Mouse (Mus musculus) CH12.LX (cell line): ENCODE measurements around the gene Slit2. TPM values are rescaled to one million over a fixed set of nuclear protein-coding genes. Genes with fewer than 3 reads are reported as not detected.
A peak's percentile ranks its signal among the peaks of the same experiment; 100 is the strongest.

Experiments
- DNase-seq: peaks from one replicate; pipeline ENCODE4 v3.0.0-alpha.2; 2013; ENCODE audit errors: extremely low read depth
- H3K27ac ChIP-seq: 2 replicates; pipeline ENCODE4 v1.5.1; 2012; ENCODE audit warnings: low read depth, mild to moderate bottlenecking, control low read depth, moderate library complexity; ENCODE audit not compliant: insufficient read depth
- H3K27me3 ChIP-seq: replicated peaks from 2 replicates; pipeline ENCODE3; 2012; ENCODE audit warnings: inconsistent platforms
- H3K36me3 ChIP-seq, 2 experiments: replicated peaks in 1 of 2; 2 replicates each; pipeline versions ENCODE3 to v1.6.1; 2012; ENCODE audit warnings: inconsistent platforms in 1 of 2, low read length in 1 of 2, mild to moderate bottlenecking in 1 of 2, mixed read lengths in 1 of 2, moderate library complexity in 1 of 2; ENCODE audit not compliant: control insufficient read depth in 1 of 2, insufficient read depth in 1 of 2
- H3K4me1 ChIP-seq, 2 experiments: 2 replicates each; pipeline ENCODE4 v1.6.1; 2012; ENCODE audit warnings: inconsistent platforms in 1 of 2, moderate library complexity in 1 of 2; ENCODE audit not compliant: insufficient read depth in 2 of 2, control insufficient read depth in 1 of 2
- H3K4me2 ChIP-seq: 2 replicates; pipeline ENCODE4 v1.6.1; 2012; ENCODE audit warnings: low read depth, mild to moderate bottlenecking, control low read depth; ENCODE audit not compliant: poor library complexity, insufficient read depth, severe bottlenecking
- H3K4me3 ChIP-seq, 3 experiments: fragments of 150-350 bp in 1 of 3; sonication (generic) in 1 of 3; replicated peaks in 1 of 3; 2 replicates each; pipeline versions ENCODE3 to v1.5.1; 2011 to 2012; ENCODE audit warnings: low read depth in 2 of 3, low read length in 2 of 3, mild to moderate bottlenecking in 2 of 3, moderate library complexity in 2 of 3, control low read depth in 1 of 3, improper control_type of control experiment in 1 of 3, inconsistent platforms in 1 of 3, mixed read lengths in 1 of 3; ENCODE audit not compliant: poor library complexity in 1 of 3
- H3K79me2 ChIP-seq: replicated peaks from 2 replicates; pipeline ENCODE4 v1.6.1; 2012; ENCODE audit warnings: mild to moderate bottlenecking, moderate library complexity; ENCODE audit not compliant: control insufficient read depth, poor library complexity, insufficient read depth, severe bottlenecking; ENCODE audit errors: extremely low read depth
- H3K9ac ChIP-seq: 2 replicates; pipeline ENCODE4 v1.6.1; 2012; ENCODE audit warnings: low read depth, mild to moderate bottlenecking, control low read depth, moderate library complexity; ENCODE audit not compliant: insufficient read depth
- H3K9me3 ChIP-seq: replicated peaks from 2 replicates; pipeline ENCODE3; 2012; ENCODE audit warnings: low read length, inconsistent platforms, mixed read lengths
- BHLHE40 ChIP-seq: IDR thresholded peaks from 2 replicates; pipeline ENCODE4 v1.6.1; 2011; ENCODE audit warnings: mild to moderate bottlenecking, low read depth, low read length, improper control_type of control experiment
- CHD1 ChIP-seq: IDR thresholded peaks from 2 replicates; pipeline ENCODE4 v1.6.1; 2012; ENCODE audit warnings: low read depth, low read length, improper control_type of control experiment, inconsistent platforms
- E2F4 ChIP-seq: IDR thresholded peaks from 2 replicates; pipeline ENCODE4 v1.6.1; 2011; ENCODE audit warnings: low read depth, low read length, improper control_type of control experiment; ENCODE audit not compliant: insufficient replicate concordance
- EP300 ChIP-seq: IDR thresholded peaks from 2 replicates; pipeline ENCODE4 v1.6.1; 2011; ENCODE audit warnings: low read length, improper control_type of control experiment
- GABPA ChIP-seq: IDR thresholded peaks from 2 replicates; pipeline ENCODE4 v1.6.1; 2012; ENCODE audit warnings: low read depth, low read length, improper control_type of control experiment, inconsistent platforms; ENCODE audit not compliant: insufficient replicate concordance
- IRF4 ChIP-seq: IDR thresholded peaks from 2 replicates; pipeline ENCODE4 v1.6.1; 2014; ENCODE audit warnings: low read depth, mild to moderate bottlenecking, inconsistent platforms, low read length, improper control_type of control experiment
- JUND ChIP-seq: conservative IDR thresholded peaks from 2 replicates; pipeline ENCODE4 v1.6.1; 2011; ENCODE audit warnings: low read depth, low read length, improper control_type of control experiment
- KAT2A ChIP-seq: IDR thresholded peaks from 2 replicates; pipeline ENCODE4 v1.6.1; 2012; ENCODE audit warnings: low read length, improper control_type of control experiment, inconsistent platforms; ENCODE audit not compliant: insufficient replicate concordance
- MAFK ChIP-seq: IDR thresholded peaks from 2 replicates; pipeline ENCODE4 v1.6.1; 2011; ENCODE audit warnings: low read length, improper control_type of control experiment; ENCODE audit not compliant: insufficient replicate concordance
- MAZ ChIP-seq: IDR thresholded peaks from 2 replicates; pipeline ENCODE4 v1.6.1; 2012; ENCODE audit warnings: low read depth, mild to moderate bottlenecking, inconsistent platforms, low read length, improper control_type of control experiment, moderate library complexity
- MEF2A ChIP-seq: IDR thresholded peaks from 2 replicates; pipeline ENCODE4 v1.6.1; 2014; ENCODE audit warnings: low read depth, mild to moderate bottlenecking, inconsistent platforms, low read length, improper control_type of control experiment, borderline replicate concordance
- MYC ChIP-seq: IDR thresholded peaks from 2 replicates; pipeline ENCODE4 v1.6.1; 2011; ENCODE audit warnings: low read depth, mild to moderate bottlenecking, improper control_type of control experiment, low read length
- NRF1 ChIP-seq: IDR thresholded peaks from 2 replicates; pipeline ENCODE4 v1.6.1; 2014; ENCODE audit warnings: low read depth, mild to moderate bottlenecking, inconsistent platforms, low read length, improper control_type of control experiment, moderate library complexity
- POLR2AphosphoS2 ChIP-seq: IDR thresholded peaks from 2 replicates; pipeline ENCODE4 v1.6.1; 2011; ENCODE audit warnings: low read depth, low read length, improper control_type of control experiment
- TBP ChIP-seq: conservative IDR thresholded peaks from 2 replicates; pipeline ENCODE4 v1.6.1; 2011; ENCODE audit warnings: low read depth, low read length, improper control_type of control experiment
- TCF12 ChIP-seq: IDR thresholded peaks from 2 replicates; pipeline ENCODE4 v1.6.1; 2014; ENCODE audit warnings: low read depth, mild to moderate bottlenecking, inconsistent platforms, low read length, improper control_type of control experiment
- ZC3H11A ChIP-seq: IDR thresholded peaks from 2 replicates; pipeline ENCODE4 v1.6.1; 2012; ENCODE audit warnings: low read depth, mild to moderate bottlenecking, inconsistent platforms, low read length, improper control_type of control experiment
- ZKSCAN1 ChIP-seq: IDR thresholded peaks from 2 replicates; pipeline ENCODE4 v1.6.1; 2012; ENCODE audit warnings: low read depth, inconsistent platforms, low read length, improper control_type of control experiment, borderline replicate concordance
- dilution Hi-C: fragments of 300-500 bp; cut with MboI; formaldehyde crosslinking; loops from 2 replicates; pipeline ENCODE4 v1.14.3; 2020; ENCODE audit warnings: low sequenced_read_pairs; ENCODE audit not compliant: extremely low pct_unique_long_range_greater_than_20kb, extremely low pct_ligation_motif_present
- in situ Hi-C: fragments of 300-500 bp; cut with MboI; formaldehyde crosslinking; loops from 3 replicates; pipeline ENCODE4 v1.14.3; 2019; ENCODE audit warnings: low sequenced_read_pairs, low pct_ligation_motif_present, low pct_unique_long_range_greater_than_20kb, mixed read lengths
- polyA plus RNA-seq: library from polyadenylated mRNA; unstranded; fragments of >175 nt; gene quantifications from 2 replicates; pipeline ENCODE4 v1.2.1, GENCODE M21; 2012; ENCODE audit warnings: low read depth; ENCODE audit not compliant: insufficient read length
- total RNA-seq, 2 experiments: library from RNA; depleted of rRNA; stranded (reverse); fragments of 300-350 nt in 1 of 2; fragments of >200 nt in 1 of 2; gene quantifications; 2 replicates each; pipeline ENCODE4 v1.2.3; 2012 to 2014

Gene Slit2
- total and polyA plus RNA-seq, 3 experiments: 0.04 to 0.20 (median 0.17) TPM

GRCm38 (mm10) chr5:48184358-48184757 lies 201.4 kb downstream of the Slit2 start:
- peak; percentile 96 for TF ChIP-seq MAFK
- no peak for TF ChIP-seq MAZ
- Histone ChIP-seq H3K27ac (no peak overlapping the region), H3K9ac (no peak overlapping the region), H3K79me2 (no peaks in the 10 kb centered on the region), H3K4me1 (peaks cover 0 to 8% of the 10 kb centered on the region in 2 experiments; a peak in 2 of 4 replicates), H3K9me3 (no peaks in the 10 kb centered on the region), H3K4me2 (no peak overlapping the region), H3K36me3 (no peaks in the 10 kb centered on the region), H3K4me3 (no peak overlapping the region), H3K27me3 (no peaks in the 10 kb centered on the region)
- dilution Hi-C loops: no loop called here
- DNase-seq: no peak
- in situ Hi-C loops: no loop called here

GRCm38 (mm10) chr5:48187819-48188218 lies 204.9 kb downstream of the Slit2 start:
- Histone ChIP-seq H3K79me2 (no peaks in the 10 kb centered on the region), H3K4me3 (no peak overlapping the region), H3K9ac (no peak overlapping the region), H3K27ac (no peak overlapping the region), H3K4me1 (peaks cover 0 to 4% of the 10 kb centered on the region in 2 experiments; a peak in 1 of 4 replicates), H3K9me3 (no peaks in the 10 kb centered on the region)
- dilution Hi-C loops: no loop called here
- DNase-seq: no peak
- TF ChIP-seq TBP: no peak
- TF ChIP-seq, all 38 proteins: peak for 0
- Histone ChIP-seq H3K4me2 (no peak overlapping the region), H3K27me3 (no peaks in the 10 kb centered on the region), H3K36me3 (no peaks in the 10 kb centered on the region)
- in situ Hi-C loops: no loop called here

- Histone ChIP-seq H3K27ac (no peak overlapping the region), H3K4me2 (no peak overlapping the region), H3K4me3 (no peak overlapping the region), H3K4me1 (peaks cover 0 to 16% of the 10 kb centered on the region in 2 experiments; a peak in 2 of 4 replicates), H3K79me2 (no peaks in the 10 kb centered on the region), H3K9me3 (no peaks in the 10 kb centered on the region), H3K9ac (no peak overlapping the region), H3K27me3 (no peaks in the 10 kb centered on the region), H3K36me3 (no peaks in the 10 kb centered on the region)
- peak; percentile 83 for DNase-seq
- in situ Hi-C loops (no loop called here), dilution Hi-C loops (no loop called here)
- TF ChIP-seq GABPA (no peak), POLR2AphosphoS2 (no peak), BHLHE40 (no peak), MEF2A (no peak), TCF12 (peak; percentile 14; the same call in 1 of the 2 replicates), KAT2A (no peak), EP300 (peak; percentile 88), JUND (no peak), MYC (no peak), ZKSCAN1 (no peak), MAFK (no peak), NRF1 (no peak), ZC3H11A (no peak), CHD1 (no peak), E2F4 (no peak), IRF4 (peak; percentile 85)
Observed at GRCm38 (mm10) chr5:48199380-48199779, 216.4 kb downstream of the Slit2 start.
